Mouse (Mus musculus): Measurements from ENCODE around the gene Gm36210. TPM values are rescaled to one million over a fixed set of nuclear protein-coding genes. Genes with fewer than 3 reads are reported as not detected.

Gm36210 gene
- total and polyA plus RNA-seq, 3 experiments = 0.90 TPM; not detected in 2

- TF ChIP-seq NELFE (IDR thresholded peaks at IDR 0.05; ENCODE audit: low read depth, low read length) = no peak
- TF ChIP-seq SIN3A (IDR thresholded peaks at IDR 0.05; ENCODE audit: low read length) = no peak
- TF ChIP-seq TBP (conservative IDR thresholded peaks at IDR 0.05; ENCODE audit: low read depth, low read length) = no peak
- TF ChIP-seq EP300 (IDR thresholded peaks at IDR 0.05; ENCODE audit: low read length) = no peak
- TF ChIP-seq MXI1 (IDR thresholded peaks at IDR 0.05; ENCODE audit: low read depth, low read length) = no peak
- no peak for TF ChIP-seq USF2 (conservative IDR thresholded peaks at IDR 0.05; ENCODE audit: low read depth, low read length)
- no peak for TF ChIP-seq MAFK (IDR thresholded peaks at IDR 0.05; ENCODE audit: insufficient replicate concordance, low read length)
- TF ChIP-seq JUN (IDR thresholded peaks at IDR 0.05; ENCODE audit: insufficient read depth, low read depth, low read length) = no peak
- no peak for TF ChIP-seq UBTF (IDR thresholded peaks at IDR 0.05; ENCODE audit: low read depth, low read length)
- TF ChIP-seq ZC3H11A (IDR thresholded peaks at IDR 0.05; ENCODE audit: low read depth, low read length) = no peak
- DNase-seq (ENCODE audit: extremely low read depth) = no peak
- H3K9me3 ChIP-seq (replicated peaks; ENCODE audit: low read length) = no peaks in the 10 kb centered on the region
- no peaks in the 10 kb centered on the region for H3K79me2 ChIP-seq (replicated peaks; ENCODE audit: control insufficient read depth, extremely low read depth, insufficient read depth, poor library complexity, severe bottlenecking)
- in situ Hi-C loops (cut with MboI; ENCODE audit: low pct_ligation_motif_present, low pct_unique_long_range_greater_than_20kb, low sequenced_read_pairs) (no loop called here), dilution Hi-C loops (cut with MboI; ENCODE audit: extremely low pct_ligation_motif_present, extremely low pct_unique_long_range_greater_than_20kb, low sequenced_read_pairs) (no loop called here)
- H3K4me3 ChIP-seq (replicated peaks in 1 of 3; ENCODE audit: low read depth in 2 of 3, low read length in 2 of 3, poor library complexity in 1 of 3) = no peak overlapping the region
- no peak overlapping the region for H3K27ac ChIP-seq (ENCODE audit: insufficient read depth, low read depth)
- no peaks in the 10 kb centered on the region for H3K27me3 ChIP-seq (replicated peaks)
- peaks cover 13 to 20% of the 10 kb centered on the region in 2 experiments for H3K4me1 ChIP-seq (ENCODE audit: control insufficient read depth in 1 of 2, insufficient read depth in 2 of 2)
- H3K9ac ChIP-seq (ENCODE audit: insufficient read depth, low read depth) = no peak overlapping the region
- H3K36me3 ChIP-seq (replicated peaks in 1 of 2; ENCODE audit: control insufficient read depth in 1 of 2, insufficient read depth in 1 of 2, low read length in 1 of 2) = peaks cover 34 to 50% of the 10 kb centered on the region in 2 experiments
- no peak overlapping the region for H3K4me2 ChIP-seq (ENCODE audit: insufficient read depth, low read depth, poor library complexity, severe bottlenecking)
Observed at GRCm38 (mm10) chr7:4919096-4919495, 12.8 kb upstream of the Gm36210 start.

GRCm38 (mm10) chr7:4918681-4919080 is 12.4 kb upstream of the Gm36210 start:
- no peaks in the 10 kb centered on the region for H3K27me3 ChIP-seq (replicated peaks)
- no peak overlapping the region for H3K27ac ChIP-seq (ENCODE audit: insufficient read depth, low read depth)
- H3K4me1 ChIP-seq (ENCODE audit: control insufficient read depth in 1 of 2, insufficient read depth in 2 of 2) = peaks cover 13 to 22% of the 10 kb centered on the region in 2 experiments
- peaks cover 34 to 50% of the 10 kb centered on the region in 2 experiments for H3K36me3 ChIP-seq (replicated peaks in 1 of 2; ENCODE audit: control insufficient read depth in 1 of 2, insufficient read depth in 1 of 2, low read length in 1 of 2)
- no peak for DNase-seq (ENCODE audit: extremely low read depth)
- no peak for TF ChIP-seq ETS1 (conservative IDR thresholded peaks at IDR 0.05; ENCODE audit: low read depth, low read length)
- no peak for TF ChIP-seq BHLHE40 (IDR thresholded peaks at IDR 0.05; ENCODE audit: low read depth, low read length)
- no peak for TF ChIP-seq ZNF384 (IDR thresholded peaks at IDR 0.05; ENCODE audit: low read depth, low read length)
- TF ChIP-seq UBTF (IDR thresholded peaks at IDR 0.05; ENCODE audit: low read depth, low read length) = no peak
- no peak for TF ChIP-seq RCOR1 (conservative IDR thresholded peaks at IDR 0.05; ENCODE audit: low read depth, low read length)
- no peak for TF ChIP-seq CHD2 (IDR thresholded peaks at IDR 0.05; ENCODE audit: low read length)
- TF ChIP-seq USF2 (conservative IDR thresholded peaks at IDR 0.05; ENCODE audit: low read depth, low read length) = no peak
- no peak for TF ChIP-seq KAT2A (IDR thresholded peaks at IDR 0.05; ENCODE audit: insufficient replicate concordance, low read length)
- no peak for TF ChIP-seq HCFC1 (IDR thresholded peaks at IDR 0.05; ENCODE audit: low read depth, low read length)
- TF ChIP-seq ZC3H11A (IDR thresholded peaks at IDR 0.05; ENCODE audit: low read depth, low read length) = no peak
- TF ChIP-seq JUND (conservative IDR thresholded peaks at IDR 0.05; ENCODE audit: low read depth, low read length) = no peak
- no peak for TF ChIP-seq JUN (IDR thresholded peaks at IDR 0.05; ENCODE audit: insufficient read depth, low read depth, low read length)
- H3K4me3 ChIP-seq (replicated peaks in 1 of 3; ENCODE audit: low read depth in 2 of 3, low read length in 2 of 3, poor library complexity in 1 of 3) = no peak overlapping the region
- in situ Hi-C loops (cut with MboI; ENCODE audit: low pct_ligation_motif_present, low pct_unique_long_range_greater_than_20kb, low sequenced_read_pairs) (no loop called here), dilution Hi-C loops (cut with MboI; ENCODE audit: extremely low pct_ligation_motif_present, extremely low pct_unique_long_range_greater_than_20kb, low sequenced_read_pairs) (no loop called here)
- H3K4me2 ChIP-seq (ENCODE audit: insufficient read depth, low read depth, poor library complexity, severe bottlenecking) = no peak overlapping the region
- H3K9ac ChIP-seq (ENCODE audit: insufficient read depth, low read depth) = no peak overlapping the region
- H3K79me2 ChIP-seq (replicated peaks; ENCODE audit: control insufficient read depth, extremely low read depth, insufficient read depth, poor library complexity, severe bottlenecking) = no peaks in the 10 kb centered on the region
- no peaks in the 10 kb centered on the region for H3K9me3 ChIP-seq (replicated peaks; ENCODE audit: low read length)

All from CH12.LX (cell line).